Mouse (Mus musculus) bone marrow, adult 2 months (tissue): ENCODE results near the gene 3110021N24Rik.

Source experiments
- CTCF ChIP-seq: fragments of 200-500 bp; IDR thresholded peaks from 2 replicates; pipeline ENCODE4 v1.5.1; 2011; ENCODE audit warnings: low read length, control low read depth; ENCODE audit not compliant: control insufficient read depth, insufficient read depth
- POLR2A ChIP-seq: fragments of 200-500 bp; IDR thresholded peaks from 2 replicates; pipeline ENCODE4 v1.6.1; 2011; ENCODE audit warnings: low read depth, mild to moderate bottlenecking, control low read depth, low read length, borderline replicate concordance; ENCODE audit not compliant: control insufficient read depth

DNA sequence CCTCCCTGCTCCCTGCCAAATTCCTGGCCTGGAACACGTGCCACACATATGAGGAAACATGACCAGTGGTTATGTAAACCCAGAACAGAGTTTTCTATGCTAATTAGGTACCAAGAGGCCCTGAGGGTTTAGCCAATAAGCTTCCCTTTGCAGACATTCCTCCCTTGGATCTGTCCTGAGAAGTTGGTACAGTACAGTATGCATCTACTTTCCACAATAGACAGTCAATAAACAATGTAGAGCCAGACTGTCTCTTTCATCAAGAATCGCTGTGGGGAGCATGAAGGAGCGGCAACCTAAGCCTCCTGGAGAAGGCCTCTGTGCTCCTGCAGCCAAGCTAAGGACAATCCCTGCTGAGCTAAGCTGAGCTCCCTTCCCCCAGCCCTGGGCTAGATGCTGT, 33.3 kb upstream of the 3110021N24Rik start:
- TF ChIP-seq CTCF (no peak), POLR2A (no peak)
